Mouse (Mus musculus): ENCODE results near the gene Smyd1. TPM values are rescaled to one million over a fixed set of nuclear protein-coding genes. Genes with fewer than 3 reads are reported as not detected.
"Not testable (repeated sequence)": the region's sequence is repeated elsewhere in the genome, so short reads cannot be mapped to it uniquely, and the experiment has no call there.

Smyd1 gene
- polyA plus RNA-seq, 1 experiment from 2014 or later = 0.21 TPM

DNA sequence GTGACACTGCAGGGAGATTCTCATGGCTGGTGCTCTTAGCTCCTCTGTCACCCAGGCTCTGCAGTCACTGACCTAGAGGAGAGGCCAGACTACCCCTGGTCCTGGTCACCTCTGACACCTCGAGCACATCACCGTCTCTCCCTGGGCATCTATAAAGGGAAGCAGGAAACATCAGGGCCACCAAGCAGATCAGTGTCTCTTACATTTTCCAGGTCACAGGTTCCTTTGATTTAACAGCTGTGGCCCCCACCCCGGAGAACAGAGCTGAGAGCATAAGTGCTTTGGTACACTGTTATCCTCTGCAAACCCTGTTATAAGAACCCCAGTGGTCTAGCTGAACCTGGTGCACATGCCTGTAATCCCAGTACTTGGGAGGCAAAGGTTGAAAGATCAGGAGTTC lies 11.0 kb upstream of the Smyd1 start:
- no peaks in the 10 kb centered on the region for H3K36me3 ChIP-seq (ENCODE audit: control insufficient read depth, insufficient read depth, low read length)
- no peak overlapping the region for H3K4me2 ChIP-seq (ENCODE audit: low read length)
- no peak for ATAC-seq
- H3K4me1 ChIP-seq (ENCODE audit: control insufficient read depth, insufficient read depth, low read depth, low read length) = no peaks in the 10 kb centered on the region
- no peak overlapping the region for H3K4me3 ChIP-seq (ENCODE audit: low read length)
- no peak overlapping the region for H3K9ac ChIP-seq (ENCODE audit: low read depth, low read length)
- 65% methylated on average over 3 of the region's 3 CpGs for WGBS
- H3K27ac ChIP-seq (ENCODE audit: low read depth, low read length) = no peak overlapping the region
- H3K27me3 ChIP-seq (replicated peaks; ENCODE audit: control insufficient read depth, insufficient read depth, low read length) = no peaks in the 10 kb centered on the region
- H3K9me3 ChIP-seq (ENCODE audit: control insufficient read depth, low read length) = no peaks in the 10 kb centered on the region

DNA sequence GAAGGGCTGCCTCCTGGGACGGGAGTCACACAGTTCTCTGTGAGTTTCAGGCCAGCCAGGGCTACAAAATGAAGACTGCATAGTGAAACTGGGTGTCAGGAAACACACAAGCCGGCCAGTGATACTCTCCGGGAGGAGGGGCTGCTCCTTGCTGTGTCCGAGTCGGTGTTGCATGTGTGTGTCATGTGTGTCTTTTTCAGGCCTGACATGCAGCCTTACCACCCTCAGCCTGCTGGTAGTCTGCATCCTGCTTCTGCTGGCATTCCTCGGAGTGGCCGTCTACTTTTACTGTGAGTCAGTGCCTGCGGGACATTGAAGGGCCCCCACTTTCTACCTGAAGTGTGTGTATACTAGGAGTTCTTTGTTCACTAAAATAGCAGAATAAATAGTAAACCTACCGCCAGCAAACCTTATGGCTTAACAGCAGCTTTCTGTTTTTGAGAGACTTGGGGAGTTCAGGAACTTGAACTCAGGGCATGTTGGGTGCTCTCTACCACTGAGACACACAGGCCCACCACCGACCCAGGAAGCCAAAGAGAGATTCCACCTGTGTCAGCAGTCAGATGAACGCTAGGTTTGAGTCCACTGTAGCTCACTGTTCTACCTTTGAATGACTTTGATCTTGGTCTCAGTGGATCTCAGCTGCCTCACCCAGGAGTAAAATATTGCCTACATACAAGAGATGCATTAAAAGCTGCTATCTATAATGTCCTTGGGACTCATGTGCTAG lies 10.4 kb upstream of the Smyd1 start:
- Histone ChIP-seq H3K36me3 (ENCODE audit: control insufficient read depth, insufficient read depth, low read length) (no peaks in the 10 kb centered on the region), H3K27ac (ENCODE audit: low read depth, low read length) (no peak overlapping the region), H3K27me3 (replicated peaks; ENCODE audit: control insufficient read depth, insufficient read depth, low read length) (no peaks in the 10 kb centered on the region), H3K4me3 (ENCODE audit: low read length) (no peak overlapping the region), H3K4me2 (ENCODE audit: low read length) (no peak overlapping the region), H3K4me1 (ENCODE audit: control insufficient read depth, insufficient read depth, low read depth, low read length) (no peaks in the 10 kb centered on the region), H3K9me3 (ENCODE audit: control insufficient read depth, low read length) (no peaks in the 10 kb centered on the region), H3K9ac (ENCODE audit: low read depth, low read length) (no peak overlapping the region)
- ATAC-seq = no peak
- WGBS = 92% methylated on average over 11 of the region's 11 CpGs

- not testable (repeated sequence) for H3K27me3 ChIP-seq (replicated peaks; ENCODE audit: control insufficient read depth, insufficient read depth, low read length); H3K4me3 ChIP-seq (ENCODE audit: low read length); H3K4me2 ChIP-seq (ENCODE audit: low read length); H3K4me1 ChIP-seq (ENCODE audit: control insufficient read depth, insufficient read depth, low read depth, low read length); ATAC-seq; H3K9ac ChIP-seq (ENCODE audit: low read depth, low read length); H3K27ac ChIP-seq (ENCODE audit: low read depth, low read length); H3K9me3 ChIP-seq (ENCODE audit: control insufficient read depth, low read length); H3K36me3 ChIP-seq (ENCODE audit: control insufficient read depth, insufficient read depth, low read length)
- WGBS = 88% methylated on average over 1 of the region's 4 CpGs
Measured at GRCm38 (mm10) chr6:71331491-71331890, 9.5 kb upstream of the Smyd1 start.

DNA sequence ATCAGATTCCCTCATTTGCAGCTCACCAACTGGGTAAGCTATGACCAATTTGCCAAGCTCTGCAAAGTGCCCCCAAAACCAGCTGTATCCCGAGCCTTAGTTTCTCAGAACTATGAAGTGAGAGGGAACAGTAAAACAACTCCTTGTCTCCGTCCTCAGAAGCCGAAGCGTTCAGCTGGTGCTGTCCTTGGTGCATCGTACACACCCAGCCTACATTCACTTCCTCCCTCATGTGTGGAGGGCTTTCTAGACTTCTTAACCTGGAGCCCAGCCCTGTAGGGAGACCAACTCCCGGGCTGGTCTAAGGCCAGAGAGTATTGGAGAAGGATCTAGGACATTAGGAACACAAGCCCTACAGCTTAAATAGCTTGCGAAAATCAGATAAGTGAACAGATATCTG lies 8.5 kb upstream of the Smyd1 start:
- H3K4me2 ChIP-seq (ENCODE audit: low read length) = no peak overlapping the region
- H3K9ac ChIP-seq (ENCODE audit: low read depth, low read length) = no peak overlapping the region
- H3K36me3 ChIP-seq (ENCODE audit: control insufficient read depth, insufficient read depth, low read length) = no peaks in the 10 kb centered on the region
- H3K27ac ChIP-seq (ENCODE audit: low read depth, low read length) = no peak overlapping the region
- no peaks in the 10 kb centered on the region for H3K27me3 ChIP-seq (replicated peaks; ENCODE audit: control insufficient read depth, insufficient read depth, low read length)
- no peak for ATAC-seq
- 88% methylated on average over 7 of the region's 7 CpGs for WGBS
- H3K4me3 ChIP-seq (ENCODE audit: low read length) = no peak overlapping the region
- H3K9me3 ChIP-seq (ENCODE audit: control insufficient read depth, low read length) = no peaks in the 10 kb centered on the region
- no peaks in the 10 kb centered on the region for H3K4me1 ChIP-seq (ENCODE audit: control insufficient read depth, insufficient read depth, low read depth, low read length)

DNA sequence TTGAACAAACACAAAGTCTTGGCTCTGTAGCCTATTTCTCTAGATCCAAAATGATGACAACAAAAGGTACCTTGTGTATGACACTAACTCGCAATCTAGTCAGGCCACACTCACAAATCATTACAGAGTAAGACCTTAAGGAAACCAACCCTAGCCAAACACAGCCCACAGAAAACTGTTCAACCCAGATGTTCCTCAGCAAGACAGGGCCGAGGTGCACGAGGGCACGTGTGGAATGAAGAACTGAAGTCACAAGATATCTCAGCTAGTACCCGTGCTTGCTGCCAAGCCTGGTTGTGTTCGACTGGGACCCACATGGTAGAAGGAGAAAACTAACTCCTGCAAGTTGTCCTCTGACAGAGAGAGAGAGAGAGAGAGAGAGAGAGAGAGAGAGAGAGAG lies 7.8 kb upstream of the Smyd1 start:
- H3K9ac ChIP-seq (ENCODE audit: low read depth, low read length) = no peak overlapping the region
- H3K27ac ChIP-seq (ENCODE audit: low read depth, low read length) = no peak overlapping the region
- no peaks in the 10 kb centered on the region for H3K27me3 ChIP-seq (replicated peaks; ENCODE audit: control insufficient read depth, insufficient read depth, low read length)
- H3K9me3 ChIP-seq (ENCODE audit: control insufficient read depth, low read length) = no peaks in the 10 kb centered on the region
- no peaks in the 10 kb centered on the region for H3K36me3 ChIP-seq (ENCODE audit: control insufficient read depth, insufficient read depth, low read length)
- H3K4me1 ChIP-seq (ENCODE audit: control insufficient read depth, insufficient read depth, low read depth, low read length) = no peaks in the 10 kb centered on the region
- ATAC-seq = no peak
- H3K4me2 ChIP-seq (ENCODE audit: low read length) = no peak overlapping the region
- WGBS = 91% methylated on average over 6 of the region's 6 CpGs
- H3K4me3 ChIP-seq (ENCODE audit: low read length) = no peak overlapping the region

GRCm38 (mm10) chr6:71324816-71325215 lies 2.8 kb upstream of the Smyd1 start:
- Histone ChIP-seq H3K9me3 (ENCODE audit: control insufficient read depth, low read length) (no peaks in the 10 kb centered on the region), H3K27ac (ENCODE audit: low read depth, low read length) (no peak overlapping the region), H3K4me3 (ENCODE audit: low read length) (no peak overlapping the region), H3K27me3 (replicated peaks; ENCODE audit: control insufficient read depth, insufficient read depth, low read length) (no peaks in the 10 kb centered on the region), H3K36me3 (ENCODE audit: control insufficient read depth, insufficient read depth, low read length) (no peaks in the 10 kb centered on the region), H3K4me1 (ENCODE audit: control insufficient read depth, insufficient read depth, low read depth, low read length) (no peaks in the 10 kb centered on the region), H3K9ac (ENCODE audit: low read depth, low read length) (no peak overlapping the region), H3K4me2 (ENCODE audit: low read length) (no peak overlapping the region)
- WGBS = 93% methylated on average over 9 of the region's 9 CpGs
- ATAC-seq = no peak

DNA sequence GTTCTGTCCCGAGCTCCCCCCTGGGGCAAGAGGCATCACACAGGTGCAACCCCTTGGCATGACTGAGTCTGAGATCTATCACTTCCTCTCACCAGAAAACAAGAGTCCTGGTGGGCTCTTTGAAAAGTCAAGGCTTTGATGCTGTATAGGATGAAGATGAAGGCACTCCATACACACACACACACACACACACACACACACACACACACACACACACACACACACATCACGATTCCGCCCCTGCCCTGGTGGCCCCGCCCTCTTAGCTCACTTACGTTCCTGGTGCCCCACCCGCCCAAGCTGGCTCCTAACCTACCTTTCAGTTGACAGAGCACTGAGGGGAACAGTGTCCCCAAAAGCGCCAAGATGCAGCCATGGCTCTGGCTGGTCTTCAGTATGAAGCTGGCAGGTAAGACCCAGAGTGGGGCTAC lies 473 bp upstream of the Smyd1 start, which contains the start of gene Cd8b1:
Cd8b1 (plus strand) TSS at position 298 of the 431 bp plus-strand sequence.
- no peak for ATAC-seq
- H3K9ac ChIP-seq (ENCODE audit: low read depth, low read length) = no peak within 1 kb of the TSS
- no peak within 1 kb of the TSS for H3K4me2 ChIP-seq (ENCODE audit: low read length)
- no peak within 1 kb of the TSS for H3K4me3 ChIP-seq (ENCODE audit: low read length)
- no peaks in the 10 kb centered on the region for H3K9me3 ChIP-seq (ENCODE audit: control insufficient read depth, low read length)
- no peak within 1 kb of the TSS for H3K27ac ChIP-seq (ENCODE audit: low read depth, low read length)
- H3K27me3 ChIP-seq (replicated peaks; ENCODE audit: control insufficient read depth, insufficient read depth, low read length) = no peaks in the 10 kb centered on the region
- H3K36me3 ChIP-seq (ENCODE audit: control insufficient read depth, insufficient read depth, low read length) = no peaks in the 10 kb centered on the region
- WGBS = 88% methylated on average over 7 of the region's 7 CpGs
- no peaks in the 10 kb centered on the region for H3K4me1 ChIP-seq (ENCODE audit: control insufficient read depth, insufficient read depth, low read depth, low read length)

DNA sequence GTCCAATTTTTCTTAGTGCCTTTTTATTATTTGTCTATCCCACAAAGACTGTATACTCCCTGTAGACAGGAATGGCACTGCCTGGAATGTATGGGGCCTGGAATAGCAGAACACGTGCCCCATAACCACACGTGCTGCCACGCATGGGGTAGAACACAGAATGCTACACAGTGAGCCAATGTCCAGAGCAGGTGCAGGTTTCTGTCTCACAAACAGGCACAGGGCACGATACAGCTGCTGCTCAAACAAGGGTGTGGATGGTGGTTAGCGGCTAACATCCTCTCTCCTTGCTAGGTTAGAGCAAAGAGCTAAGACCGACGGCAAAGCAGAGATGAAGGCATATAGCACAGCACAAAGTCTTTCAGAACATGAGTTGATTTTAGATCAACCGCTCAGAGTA lies 14.5 kb downstream of the Smyd1 start:
- Histone ChIP-seq H3K36me3 (ENCODE audit: control insufficient read depth, insufficient read depth, low read length) (no peaks in the 10 kb centered on the region), H3K4me2 (ENCODE audit: low read length) (no peak overlapping the region), H3K27ac (ENCODE audit: low read depth, low read length) (no peak overlapping the region), H3K27me3 (replicated peaks; ENCODE audit: control insufficient read depth, insufficient read depth, low read length) (no peaks in the 10 kb centered on the region), H3K4me3 (ENCODE audit: low read length) (no peak overlapping the region), H3K9ac (ENCODE audit: low read depth, low read length) (no peak overlapping the region), H3K9me3 (ENCODE audit: control insufficient read depth, low read length) (no peaks in the 10 kb centered on the region), H3K4me1 (ENCODE audit: control insufficient read depth, insufficient read depth, low read depth, low read length) (no peaks in the 10 kb centered on the region)
- no peak for ATAC-seq
- WGBS = 93% methylated on average over 8 of the region's 8 CpGs

DNA sequence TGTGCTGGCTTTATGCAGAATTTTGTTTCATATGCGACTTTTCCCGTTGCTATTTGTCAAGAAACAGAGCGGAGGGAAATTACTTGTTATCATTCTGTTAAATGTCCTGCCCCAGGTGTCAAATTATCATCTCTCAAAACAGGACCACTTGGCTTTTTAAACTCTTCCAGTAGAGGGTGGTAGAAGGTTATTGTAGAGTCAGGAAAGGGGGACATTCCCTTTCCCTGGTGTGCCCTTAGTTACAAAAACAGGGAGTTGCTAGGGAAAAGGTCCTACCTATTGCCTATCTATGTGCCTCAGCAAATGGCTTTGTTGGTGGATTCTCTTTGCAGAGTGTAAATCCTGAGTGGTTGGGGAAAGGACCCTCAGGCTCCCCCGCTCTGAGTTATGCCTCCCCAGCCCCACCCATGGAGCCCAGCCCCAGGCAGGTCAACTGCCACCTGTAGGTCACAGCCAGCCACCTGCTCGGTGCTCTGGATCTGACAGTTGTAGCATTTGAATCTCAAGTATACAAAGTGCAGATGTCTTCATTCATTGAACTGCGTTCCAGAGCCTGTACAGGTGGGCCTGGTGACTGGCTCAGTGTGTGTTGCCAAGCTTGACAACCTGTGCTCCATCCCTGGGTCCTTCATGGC lies 19.8 kb downstream of the Smyd1 start:
- WGBS = 67% methylated on average over 6 of the region's 6 CpGs
- H3K9ac ChIP-seq (ENCODE audit: low read depth, low read length) = no peak overlapping the region
- H3K9me3 ChIP-seq (ENCODE audit: control insufficient read depth, low read length) = no peaks in the 10 kb centered on the region
- no peaks in the 10 kb centered on the region for H3K4me1 ChIP-seq (ENCODE audit: control insufficient read depth, insufficient read depth, low read depth, low read length)
- no peak overlapping the region for H3K4me2 ChIP-seq (ENCODE audit: low read length)
- H3K4me3 ChIP-seq (ENCODE audit: low read length) = no peak overlapping the region
- no peaks in the 10 kb centered on the region for H3K36me3 ChIP-seq (ENCODE audit: control insufficient read depth, insufficient read depth, low read length)
- H3K27me3 ChIP-seq (replicated peaks; ENCODE audit: control insufficient read depth, insufficient read depth, low read length) = no peaks in the 10 kb centered on the region
- no peak for ATAC-seq
- H3K27ac ChIP-seq (ENCODE audit: low read depth, low read length) = no peak overlapping the region
